Mouse (Mus musculus) ES-E14 (cell line): ENCODE measurements around the gene Ace3. TPM values are rescaled to one million over a fixed set of nuclear protein-coding genes. Genes with fewer than 3 reads are reported as not detected.

ENCODE experiments used
- DNase-seq: peaks from one replicate; pipeline ENCODE4 v3.0.0-alpha.2; 2013; ENCODE audit warnings: low read depth, low spot score
- H3K27ac ChIP-seq: 2 replicates; pipeline ENCODE4 v1.5.1; 2012; ENCODE audit warnings: low read depth, mild to moderate bottlenecking, low read length, moderate library complexity, mixed read lengths; ENCODE audit not compliant: poor library complexity, insufficient read depth, severe bottlenecking
- H3K36me3 ChIP-seq: 2 replicates; pipeline ENCODE4 v1.6.1; 2012; ENCODE audit warnings: mild to moderate bottlenecking, low read length, moderate library complexity, mixed read lengths; ENCODE audit not compliant: control insufficient read depth, poor library complexity, insufficient read depth, severe bottlenecking
- H3K4me1 ChIP-seq, 2 experiments: fragments of 150-350 bp in 1 of 2; sonication (generic) in 1 of 2; 2 replicates each; pipeline ENCODE4 v1.6.1; 2012; ENCODE audit warnings: low read length in 2 of 2, mild to moderate bottlenecking in 1 of 2, mixed read lengths in 1 of 2; ENCODE audit not compliant: control insufficient read depth in 2 of 2, insufficient read depth in 2 of 2, poor library complexity in 1 of 2
- H3K4me3 ChIP-seq, 2 experiments: fragments of 150-350 bp in 1 of 2; sonication (generic) in 1 of 2; 2 replicates each; pipeline ENCODE4 v1.5.1; 2012; ENCODE audit warnings: low read length in 2 of 2, low read depth in 1 of 2, mild to moderate bottlenecking in 1 of 2, mixed read lengths in 1 of 2; ENCODE audit not compliant: insufficient read depth in 1 of 2, poor library complexity in 1 of 2, severe bottlenecking in 1 of 2
- H3K9ac ChIP-seq: 2 replicates; pipeline ENCODE4 v1.6.1; 2012; ENCODE audit warnings: low read depth, mild to moderate bottlenecking, low read length, mixed read lengths; ENCODE audit not compliant: poor library complexity, insufficient read depth, severe bottlenecking
- H3K9me3 ChIP-seq: fragments of 150-350 bp; sonication (generic); 2 replicates; pipeline ENCODE4 v1.6.1; 2012; ENCODE audit warnings: low read depth, mild to moderate bottlenecking, low read length; ENCODE audit not compliant: control insufficient read depth, insufficient read depth
- CHD2 ChIP-seq: IDR thresholded peaks from 2 replicates; pipeline ENCODE4 v1.6.1; 2014; ENCODE audit warnings: mild to moderate bottlenecking, low read depth, low read length, inconsistent platforms
- HCFC1 ChIP-seq: IDR thresholded peaks from 2 replicates; pipeline ENCODE4 v1.6.1; 2012; ENCODE audit warnings: low read length, inconsistent platforms, borderline replicate concordance; ENCODE audit not compliant: insufficient read depth
- MAFK ChIP-seq: IDR thresholded peaks from 2 replicates; pipeline ENCODE4 v1.6.1; 2014; ENCODE audit warnings: mild to moderate bottlenecking, low read depth, low read length, inconsistent platforms; ENCODE audit not compliant: insufficient read depth
- ZC3H11A ChIP-seq: IDR thresholded peaks from 2 replicates; pipeline ENCODE4 v1.6.1; 2012; ENCODE audit warnings: low read depth, mild to moderate bottlenecking, inconsistent platforms, low read length, borderline replicate concordance
- ZNF384 ChIP-seq: IDR thresholded peaks from 2 replicates; pipeline ENCODE4 v1.6.1; 2012; ENCODE audit warnings: low read depth, low read length, inconsistent platforms
- in situ Hi-C, 2 experiments: fragments of 600-800 bp; cut with MboI; formaldehyde crosslinking; loops; one replicate each; pipeline ENCODE4 v1.15.1; 2025; ENCODE audit warnings: low sequenced_read_pairs in 2 of 2, inconsistent platforms in 1 of 2; ENCODE audit not compliant: unreplicated experiment in 2 of 2
- total RNA-seq: library from RNA; depleted of rRNA; stranded (reverse); fragments of 300-350 nt; gene quantifications from 2 replicates; pipeline ENCODE4 v1.2.3, GENCODE M21; 2012

The Ace3 gene
- total RNA-seq, 1 experiment = not detected

- Histone ChIP-seq H3K4me1 (peaks cover 0 to 2% of the 10 kb centered on the region in 2 experiments; a peak in 2 of 4 replicates), H3K9ac (peak overlapping the region; percentile 89), H3K36me3 (no peaks in the 10 kb centered on the region; the same call in 1 of the 2 replicates), H3K27ac (no peak overlapping the region), H3K4me3 (peak overlapping the region; percentile 88 to 93), H3K9me3 (no peaks in the 10 kb centered on the region)
- TF ChIP-seq MAFK (no peak), ZNF384 (no peak), CHD2 (peak; percentile 92), HCFC1 (no peak), ZC3H11A (no peak)
- in situ Hi-C loops = no loop called here
- peak; percentile 75 for DNase-seq
Observed at GRCm38 (mm10) chr11:106037418-106037751, 42.9 kb downstream of the Ace3 start.

- Histone ChIP-seq H3K9ac (no peak overlapping the region), H3K27ac (no peak overlapping the region), H3K4me1 (peaks cover 2 to 5% of the 10 kb centered on the region in 2 experiments; a peak in 1 of 4 replicates), H3K4me3 (no peak overlapping the region), H3K9me3 (no peaks in the 10 kb centered on the region), H3K36me3 (peaks cover 8% of the 10 kb centered on the region; the same call in 1 of the 2 replicates)
- in situ Hi-C loops = no loop called here
- TF ChIP-seq ZC3H11A = no peak
- no peak for TF ChIP-seq MAFK
- DNase-seq = no peak
Observed at GRCm38 (mm10) chr11:106044349-106044748, 49.9 kb downstream of the Ace3 start.

- Histone ChIP-seq H3K27ac (no peak overlapping the region), H3K4me3 (no peak overlapping the region), H3K9me3 (no peaks in the 10 kb centered on the region), H3K9ac (no peak overlapping the region), H3K4me1 (peaks cover 2 to 5% of the 10 kb centered on the region in 2 experiments; a peak in 1 of 4 replicates), H3K36me3 (peaks cover 10% of the 10 kb centered on the region; the same call in 1 of the 2 replicates)
- in situ Hi-C loops = no loop called here
- TF ChIP-seq MAFK (no peak), ZNF384 (no peak), CHD2 (no peak), ZC3H11A (no peak), HCFC1 (no peak)
- no peak for DNase-seq
Observed at GRCm38 (mm10) chr11:106045256-106045655, 50.8 kb downstream of the Ace3 start.

GRCm38 (mm10) chr11:106045780-106046179, 51.3 kb downstream of the Ace3 start:
- no peaks in the 10 kb centered on the region for H3K9me3 ChIP-seq
- in situ Hi-C loops = no loop called here
- no peak overlapping the region for H3K9ac ChIP-seq

GRCm38 (mm10) chr11:106046584-106046983, 52.1 kb downstream of the Ace3 start:
- H3K36me3 ChIP-seq = peaks cover 16% of the 10 kb centered on the region
- no peak overlapping the region for H3K9ac ChIP-seq
- peaks cover 2 to 5% of the 10 kb centered on the region in 2 experiments; a peak in 1 of 4 replicates for H3K4me1 ChIP-seq
- DNase-seq = no peak
- H3K9me3 ChIP-seq = no peaks in the 10 kb centered on the region
- no peak overlapping the region for H3K27ac ChIP-seq
- no peak overlapping the region for H3K4me3 ChIP-seq
- in situ Hi-C loops = no loop called here
- TF ChIP-seq ZNF384 (no peak), HCFC1 (no peak), MAFK (no peak), CHD2 (no peak), ZC3H11A (no peak)

More at GRCm38 (mm10) chr11:106045780-106046179, 51.3 kb downstream of the Ace3 start:
- Histone ChIP-seq H3K4me3 (no peak overlapping the region), H3K27ac (no peak overlapping the region), H3K4me1 (peaks cover 2 to 5% of the 10 kb centered on the region in 2 experiments; a peak in 1 of 4 replicates), H3K36me3 (peaks cover 11% of the 10 kb centered on the region; the same call in 1 of the 2 replicates)
- TF ChIP-seq ZNF384 (no peak), ZC3H11A (no peak), HCFC1 (no peak), MAFK (no peak), CHD2 (no peak)
- DNase-seq = no peak
